ENCODE assay signal across 13 mouse cellular contexts in the genomic region with DNA sequence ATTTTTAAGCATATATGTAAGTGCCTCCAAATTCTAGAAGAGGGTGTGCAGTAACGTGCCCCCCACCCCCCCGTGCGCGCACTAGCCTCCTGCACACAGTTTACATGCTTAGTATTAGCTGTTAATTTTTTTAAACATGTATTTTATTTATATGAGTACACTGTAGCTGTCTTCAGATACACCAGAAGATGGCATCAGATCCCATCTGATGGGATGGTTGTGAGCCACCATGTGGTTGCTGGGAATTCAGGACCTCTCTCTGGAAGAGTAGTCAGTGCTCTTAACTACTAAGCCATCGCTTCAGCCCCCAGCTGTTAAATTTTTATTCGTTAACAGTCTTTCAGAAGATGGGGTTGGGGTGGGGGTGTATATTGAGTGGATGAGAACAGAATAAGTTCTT. TPM values are rescaled to one million over a fixed set of nuclear protein-coding genes. Genes with fewer than 3 reads are reported as not detected.
DNase-seq lines count a peak whose midpoint lies in the region; ATAC-seq and TF ChIP-seq lines count a peak whose summit lies in the region.
"Had no signal": no experiment of that assay in that cellular context is flagged by ENCODE, and none has a peak within 500 bp of the region (broad histone marks: within the 10 kb centered on the region; RNA-seq: fewer than 3 reads in every experiment).

No protein-coding gene starts in this region.

- 95% methylated on average over 6 of the region's 6 CpGs for WGBS in embryonic facial prominence, embryonic 14.5 days
- WGBS in embryonic facial prominence, embryonic 10.5 days: 94% methylated on average over 6 of the region's 6 CpGs
- WGBS in hindbrain, embryonic 15.5 days: 88% methylated on average over 6 of the region's 6 CpGs

- DNase-seq in embryonic facial prominence, embryonic 14.5 days (ENCODE audit: low spot score): peak; percentile 11
- DNase-seq in embryonic facial prominence, embryonic 10.5 days (ENCODE audit: low spot score): no peak
- DNase-seq in layer of hippocampus, postnatal 10 days (ENCODE audit: low spot score in 2 of 2): peak; percentile 11 to 28
- DNase-seq in layer of hippocampus, postnatal 25 days (ENCODE audit: extremely low spot score in 1 of 2, low spot score in 1 of 2): no peak
- DNase-seq in CH12.LX (ENCODE audit: extremely low read depth): no peak
- DNase-seq in gastrocnemius, postnatal 10 days: no peak
- no peak for DNase-seq in adrenal gland, postnatal 25 days
- DNase-seq: gastrocnemius, postnatal 25 days; heart, postnatal 36 days; layer of hippocampus, adult 9-11 months; liver, embryonic 13.5 days; thymus, postnatal 4 days had no signal

- peaks cover 7% of the 10 kb centered on the region; the same call in 1 of the 2 replicates for H3K79me2 ChIP-seq in CH12.LX (replicated peaks; ENCODE audit: control insufficient read depth, extremely low read depth, insufficient read depth, poor library complexity, severe bottlenecking)

- H3K9ac ChIP-seq in embryonic facial prominence, embryonic 14.5 days (ENCODE audit: low read depth, low read length): no peak overlapping the region
- no peak overlapping the region for H3K9ac ChIP-seq in CH12.LX (ENCODE audit: insufficient read depth, low read depth)
- H3K9ac ChIP-seq in hindbrain, embryonic 15.5 days: no peak overlapping the region
- H3K9ac ChIP-seq: liver, embryonic 13.5 days had no signal

- no peak overlapping the region for H3K4me2 ChIP-seq in embryonic facial prominence, embryonic 14.5 days (ENCODE audit: low read depth, low read length)
- no peak overlapping the region for H3K4me2 ChIP-seq in CH12.LX (ENCODE audit: insufficient read depth, low read depth, poor library complexity, severe bottlenecking)
- no peak overlapping the region for H3K4me2 ChIP-seq in hindbrain, embryonic 15.5 days
- H3K4me2 ChIP-seq: liver, embryonic 13.5 days had no signal

- dilution Hi-C loops in CH12.LX (cut with MboI; ENCODE audit: extremely low pct_ligation_motif_present, extremely low pct_unique_long_range_greater_than_20kb, low sequenced_read_pairs): no loop called here

- TF ChIP-seq RAD21 in CH12.LX (IDR thresholded peaks at IDR 0.05; ENCODE audit: low read depth, low read length): peak; percentile 12

- in situ Hi-C loops in CH12.LX (cut with MboI; ENCODE audit: low pct_ligation_motif_present, low pct_unique_long_range_greater_than_20kb, low sequenced_read_pairs): loop anchor here (25.0 kb wide), 1 partner anchor 252 kb away; no protein-coding TSS in a partner anchor

- no peak for ATAC-seq in embryonic facial prominence, embryonic 14.5 days (ENCODE audit: low read depth)
- peak; percentile 71 for ATAC-seq in hindbrain, embryonic 15.5 days (ENCODE audit: low FRiP score, low read depth)

- H3K4me3 ChIP-seq in embryonic facial prominence, embryonic 14.5 days (ENCODE audit: low read depth, low read length): no peak overlapping the region
- H3K4me3 ChIP-seq in embryonic facial prominence, embryonic 10.5 days: no peak overlapping the region
- no peak overlapping the region for H3K4me3 ChIP-seq in CH12.LX (replicated peaks in 1 of 3; ENCODE audit: low read depth in 2 of 3, low read length in 2 of 3, poor library complexity in 1 of 3)
- no peak overlapping the region for H3K4me3 ChIP-seq in hindbrain, embryonic 15.5 days
- H3K4me3 ChIP-seq: liver, embryonic 13.5 days had no signal

- no peak for TF ChIP-seq EP300 in CH12.LX (IDR thresholded peaks at IDR 0.05; ENCODE audit: low read length)

- no peak for TF ChIP-seq POLR2A in CH12.LX (IDR thresholded peaks at IDR 0.05; ENCODE audit: low read depth, low read length)

- no peaks in the 10 kb centered on the region for H3K27me3 ChIP-seq in embryonic facial prominence, embryonic 14.5 days (replicated peaks; ENCODE audit: control insufficient read depth, insufficient read depth, low read length)
- H3K27me3 ChIP-seq in embryonic facial prominence, embryonic 10.5 days (replicated peaks; ENCODE audit: low read depth, poor library complexity, severe bottlenecking): no peaks in the 10 kb centered on the region
- no peaks in the 10 kb centered on the region for H3K27me3 ChIP-seq in CH12.LX (replicated peaks)
- H3K27me3 ChIP-seq in hindbrain, embryonic 15.5 days: no peaks in the 10 kb centered on the region
- H3K27me3 ChIP-seq: liver, embryonic 13.5 days had no signal

- TF ChIP-seq CTCF in CH12.LX (conservative IDR thresholded peaks at IDR 0.05 in 1 of 2, IDR thresholded peaks at IDR 0.05 in 1 of 2; ENCODE audit: low read depth in 2 of 2, low read length in 2 of 2): peak in 1 of 2 experiments; percentile 56; a peak in 2 of 4 replicates

- H3K9me3 ChIP-seq in embryonic facial prominence, embryonic 14.5 days (ENCODE audit: control insufficient read depth, low read length): no peaks in the 10 kb centered on the region
- H3K9me3 ChIP-seq in embryonic facial prominence, embryonic 10.5 days: no peaks in the 10 kb centered on the region
- H3K9me3 ChIP-seq in CH12.LX (replicated peaks; ENCODE audit: low read length): no peaks in the 10 kb centered on the region
- no peaks in the 10 kb centered on the region for H3K9me3 ChIP-seq in hindbrain, embryonic 15.5 days
- H3K9me3 ChIP-seq: liver, embryonic 13.5 days had no signal

- H3K36me3 ChIP-seq in embryonic facial prominence, embryonic 14.5 days (ENCODE audit: control insufficient read depth, insufficient read depth, low read length): peaks cover 32% of the 10 kb centered on the region
- H3K36me3 ChIP-seq in embryonic facial prominence, embryonic 10.5 days (replicated peaks): peaks cover 58% of the 10 kb centered on the region
- H3K36me3 ChIP-seq in CH12.LX (replicated peaks in 1 of 2; ENCODE audit: control insufficient read depth in 1 of 2, insufficient read depth in 1 of 2, low read length in 1 of 2): peaks cover 17 to 70% of the 10 kb centered on the region in 2 experiments
- peaks cover 23% of the 10 kb centered on the region for H3K36me3 ChIP-seq in hindbrain, embryonic 15.5 days

- H3K27ac ChIP-seq in embryonic facial prominence, embryonic 14.5 days (replicated peaks; ENCODE audit: low read depth, low read length): no peak overlapping the region
- no peak overlapping the region for H3K27ac ChIP-seq in embryonic facial prominence, embryonic 10.5 days (replicated peaks)
- no peak overlapping the region for H3K27ac ChIP-seq in CH12.LX (ENCODE audit: insufficient read depth, low read depth)
- H3K27ac ChIP-seq in hindbrain, embryonic 15.5 days (replicated peaks): no peak overlapping the region
- H3K27ac ChIP-seq: liver, embryonic 13.5 days had no signal

- no peaks in the 10 kb centered on the region for H3K4me1 ChIP-seq in embryonic facial prominence, embryonic 14.5 days (ENCODE audit: control insufficient read depth, insufficient read depth, low read length)
- H3K4me1 ChIP-seq in embryonic facial prominence, embryonic 10.5 days: no peaks in the 10 kb centered on the region
- H3K4me1 ChIP-seq in CH12.LX (ENCODE audit: control insufficient read depth in 1 of 2, insufficient read depth in 2 of 2): no peaks in the 10 kb centered on the region
- no peaks in the 10 kb centered on the region for H3K4me1 ChIP-seq in hindbrain, embryonic 15.5 days (replicated peaks)

TF ChIP-seq in CH12.LX, 34 proteins besides CTCF, POLR2A, EP300 and RAD21:
- TF ChIP-seq GABPA (IDR thresholded peaks at IDR 0.05; ENCODE audit: insufficient replicate concordance, low read depth, low read length) (no peak), SMC3 (IDR thresholded peaks at IDR 0.05; ENCODE audit: low read depth, low read length) (peak; percentile 22)

RNA-seq across cellular contexts. Expression of a gene that starts 29.3 kb away (rescaled TPM):
- 8.1 and 8.5 TPM in 2 replicates for polyA plus RNA-seq in embryonic facial prominence, embryonic 14.5 days (2014; fragmentation: Nextera tagmentation; extraction: Ambion mirVana)
- polyA plus RNA-seq in embryonic facial prominence, embryonic 10.5 days (2016; fragmentation: Nextera tagmentation; extraction: Ambion mirVana): 8.9 and 9.2 TPM in 2 replicates
- 10 to 100 TPM; 39.9 to 40.2 TPM for total RNA-seq in layer of hippocampus, postnatal 10 days (2021)
- 10 to 100 TPM; 38.4 to 43.7 TPM for total RNA-seq in layer of hippocampus, postnatal 25 days (2021)
- total RNA-seq in CH12.LX (2012; rRNA removed) (22.5 and 25.3 TPM in 2 replicates), CH12.LX (2014; rRNA removed) (19.7 and 21.7 TPM in 2 replicates)
- polyA plus RNA-seq in CH12.LX (2012; ENCODE audit: insufficient read length, low read depth): 11.7 and 17.8 TPM in 2 replicates
- 7.2 and 8.4 TPM in 2 replicates for polyA plus RNA-seq in hindbrain, embryonic 15.5 days (2015; fragmentation: Nextera tagmentation; extraction: Ambion mirVana)
- total RNA-seq in gastrocnemius, postnatal 10 days (2021): 10 to 100 TPM; 32.1 to 36.9 TPM
- total RNA-seq in adrenal gland, postnatal 25 days (2021): 46.7 and 50.2 TPM in 2 replicates

RNA-seq across cellular contexts. Expression of a gene that starts 42.8 kb away (rescaled TPM):
- 1.9 and 2.6 TPM in 2 replicates for polyA plus RNA-seq in embryonic facial prominence, embryonic 14.5 days (2014; fragmentation: Nextera tagmentation; extraction: Ambion mirVana)
- 2.3 and 2.5 TPM in 2 replicates for polyA plus RNA-seq in embryonic facial prominence, embryonic 10.5 days (2016; fragmentation: Nextera tagmentation; extraction: Ambion mirVana)
- under 1 TPM; 0.13 to 0.59 TPM for total RNA-seq in layer of hippocampus, postnatal 10 days (2021)
- total RNA-seq in layer of hippocampus, postnatal 25 days (2021): under 1 TPM; 0.15 to 0.47 TPM
- total RNA-seq in CH12.LX (2012; rRNA removed) (154 and 204 TPM in 2 replicates), CH12.LX (2014; rRNA removed) (193 and 202 TPM in 2 replicates)
- 143 and 149 TPM in 2 replicates for polyA plus RNA-seq in CH12.LX (2012; ENCODE audit: insufficient read length, low read depth)
- 2.8 and 3.6 TPM in 2 replicates for polyA plus RNA-seq in hindbrain, embryonic 15.5 days (2015; fragmentation: Nextera tagmentation; extraction: Ambion mirVana)
- total RNA-seq in gastrocnemius, postnatal 10 days (2021): 1 to 10 TPM in 1 of 2 experiments, under 1 TPM in 1; 0.56 to 1.8 TPM
- 1.2 and 32.6 TPM in 2 replicates for total RNA-seq in adrenal gland, postnatal 25 days (2021)

Comparison
In these comparisons a context has a peak if more than half of its experiments do, and no peak if none do; other contexts are left out.
1. DNase-seq: peak in embryonic facial prominence, embryonic 14.5 days (single experiment) and layer of hippocampus, postnatal 10 days (2 of 2); none in embryonic facial prominence, embryonic 10.5 days (single experiment), layer of hippocampus, postnatal 25 days (0 of 2), CH12.LX (single experiment), gastrocnemius, postnatal 10 days (single experiment) and adrenal gland, postnatal 25 days (single experiment).